Mouse (Mus musculus): ENCODE data around the gene Tbc1d15. TPM values are rescaled to one million over a fixed set of nuclear protein-coding genes. Genes with fewer than 3 reads are reported as not detected.

Tbc1d15 gene
- polyA plus RNA-seq, 1 experiment: 198 TPM

GRCm38 (mm10) chr10:115270612-115271390 is 19.5 kb upstream of the Tbc1d15 start:
- H3K4me1 ChIP-seq (ENCODE audit: control insufficient read depth, insufficient read depth, low read length): peaks cover 1% of the 10 kb centered on the region
- H3K36me3 ChIP-seq (ENCODE audit: control insufficient read depth, insufficient read depth, low read length, poor library complexity, severe bottlenecking): no peaks in the 10 kb centered on the region
- no peak overlapping the region for H3K27ac ChIP-seq (ENCODE audit: insufficient read depth, low read length)
- no peaks in the 10 kb centered on the region for H3K27me3 ChIP-seq (ENCODE audit: control insufficient read depth, insufficient read depth, low read length, poor library complexity, severe bottlenecking)
- no peak for TF ChIP-seq POLR2A (IDR thresholded peaks at IDR 0.05; ENCODE audit: insufficient read depth, low read length)
- no peak for TF ChIP-seq EP300 (IDR thresholded peaks at IDR 0.05; ENCODE audit: insufficient read depth, low read depth, low read length)
- TF ChIP-seq CTCF (IDR thresholded peaks at IDR 0.05; ENCODE audit: low read depth, low read length): no peak
- no peaks in the 10 kb centered on the region for H3K9me3 ChIP-seq (replicated peaks; ENCODE audit: control insufficient read depth, insufficient read depth, low read length, poor library complexity, severe bottlenecking)
- H3K9ac ChIP-seq (ENCODE audit: low read depth, poor library complexity, severe bottlenecking): peak overlapping the region; percentile 51; the same call in 1 of the 2 replicates
- H3K4me3 ChIP-seq (ENCODE audit: low read depth, low read length): peak overlapping the region; percentile 59

- Histone ChIP-seq H3K4me3 (ENCODE audit: low read depth, low read length) (no peak overlapping the region), H3K27me3 (ENCODE audit: control insufficient read depth, insufficient read depth, low read length, poor library complexity, severe bottlenecking) (no peaks in the 10 kb centered on the region)
- no peak for TF ChIP-seq CTCF (IDR thresholded peaks at IDR 0.05; ENCODE audit: low read depth, low read length)
- no peak for TF ChIP-seq POLR2A (IDR thresholded peaks at IDR 0.05; ENCODE audit: insufficient read depth, low read length)
- TF ChIP-seq EP300 (IDR thresholded peaks at IDR 0.05; ENCODE audit: insufficient read depth, low read depth, low read length): no peak
Measured at GRCm38 (mm10) chr10:115262926-115263562, 11.8 kb upstream of the Tbc1d15 start.

GRCm38 (mm10) chr10:115262261-115262660 is 11.0 kb upstream of the Tbc1d15 start:
- H3K4me3 ChIP-seq (ENCODE audit: low read depth, low read length): no peak overlapping the region
- H3K9ac ChIP-seq (ENCODE audit: low read depth, poor library complexity, severe bottlenecking): no peak overlapping the region
- H3K9me3 ChIP-seq (replicated peaks; ENCODE audit: control insufficient read depth, insufficient read depth, low read length, poor library complexity, severe bottlenecking): no peaks in the 10 kb centered on the region
- no peak for TF ChIP-seq CTCF (IDR thresholded peaks at IDR 0.05; ENCODE audit: low read depth, low read length)
- no peak for TF ChIP-seq POLR2A (IDR thresholded peaks at IDR 0.05; ENCODE audit: insufficient read depth, low read length)
- no peak for TF ChIP-seq EP300 (IDR thresholded peaks at IDR 0.05; ENCODE audit: insufficient read depth, low read depth, low read length)
- H3K36me3 ChIP-seq (ENCODE audit: control insufficient read depth, insufficient read depth, low read length, poor library complexity, severe bottlenecking): no peaks in the 10 kb centered on the region
- H3K27ac ChIP-seq (ENCODE audit: insufficient read depth, low read length): no peak overlapping the region
- peaks cover 1% of the 10 kb centered on the region for H3K4me1 ChIP-seq (ENCODE audit: control insufficient read depth, insufficient read depth, low read length)
- no peaks in the 10 kb centered on the region for H3K27me3 ChIP-seq (ENCODE audit: control insufficient read depth, insufficient read depth, low read length, poor library complexity, severe bottlenecking)

More at GRCm38 (mm10) chr10:115262926-115263562, 11.8 kb upstream of the Tbc1d15 start:
- H3K36me3 ChIP-seq (ENCODE audit: control insufficient read depth, insufficient read depth, low read length, poor library complexity, severe bottlenecking): no peaks in the 10 kb centered on the region
- H3K9ac ChIP-seq (ENCODE audit: low read depth, poor library complexity, severe bottlenecking): no peak overlapping the region
- H3K9me3 ChIP-seq (replicated peaks; ENCODE audit: control insufficient read depth, insufficient read depth, low read length, poor library complexity, severe bottlenecking): no peaks in the 10 kb centered on the region
- H3K4me1 ChIP-seq (ENCODE audit: control insufficient read depth, insufficient read depth, low read length): peaks cover 1% of the 10 kb centered on the region
- H3K27ac ChIP-seq (ENCODE audit: insufficient read depth, low read length): no peak overlapping the region

GRCm38 (mm10) chr10:115261428-115261827 is 10.2 kb upstream of the Tbc1d15 start:
- H3K27ac ChIP-seq (ENCODE audit: insufficient read depth, low read length): no peak overlapping the region
- no peak overlapping the region for H3K4me3 ChIP-seq (ENCODE audit: low read depth, low read length)

GRCm38 (mm10) chr10:115256162-115256561 is 4.9 kb upstream of the Tbc1d15 start:
- H3K27me3 ChIP-seq (ENCODE audit: control insufficient read depth, insufficient read depth, low read length, poor library complexity, severe bottlenecking): no peaks in the 10 kb centered on the region
- no peaks in the 10 kb centered on the region for H3K9me3 ChIP-seq (replicated peaks; ENCODE audit: control insufficient read depth, insufficient read depth, low read length, poor library complexity, severe bottlenecking)
- TF ChIP-seq CTCF (IDR thresholded peaks at IDR 0.05; ENCODE audit: low read depth, low read length) (no peak), POLR2A (IDR thresholded peaks at IDR 0.05; ENCODE audit: insufficient read depth, low read length) (no peak), EP300 (IDR thresholded peaks at IDR 0.05; ENCODE audit: insufficient read depth, low read depth, low read length) (no peak)
- H3K9ac ChIP-seq (ENCODE audit: low read depth, poor library complexity, severe bottlenecking): no peak overlapping the region
- no peaks in the 10 kb centered on the region for H3K4me1 ChIP-seq (ENCODE audit: control insufficient read depth, insufficient read depth, low read length)
- no peak overlapping the region for H3K4me3 ChIP-seq (ENCODE audit: low read depth, low read length)
- H3K36me3 ChIP-seq (ENCODE audit: control insufficient read depth, insufficient read depth, low read length, poor library complexity, severe bottlenecking): no peaks in the 10 kb centered on the region
- no peak overlapping the region for H3K27ac ChIP-seq (ENCODE audit: insufficient read depth, low read length)

More at GRCm38 (mm10) chr10:115261428-115261827, 10.2 kb upstream of the Tbc1d15 start:
- no peaks in the 10 kb centered on the region for H3K27me3 ChIP-seq (ENCODE audit: control insufficient read depth, insufficient read depth, low read length, poor library complexity, severe bottlenecking)
- no peaks in the 10 kb centered on the region for H3K9me3 ChIP-seq (replicated peaks; ENCODE audit: control insufficient read depth, insufficient read depth, low read length, poor library complexity, severe bottlenecking)
- no peak overlapping the region for H3K9ac ChIP-seq (ENCODE audit: low read depth, poor library complexity, severe bottlenecking)
- H3K36me3 ChIP-seq (ENCODE audit: control insufficient read depth, insufficient read depth, low read length, poor library complexity, severe bottlenecking): no peaks in the 10 kb centered on the region
- peaks cover 1% of the 10 kb centered on the region for H3K4me1 ChIP-seq (ENCODE audit: control insufficient read depth, insufficient read depth, low read length)
- TF ChIP-seq EP300 (IDR thresholded peaks at IDR 0.05; ENCODE audit: insufficient read depth, low read depth, low read length): no peak
- TF ChIP-seq CTCF (IDR thresholded peaks at IDR 0.05; ENCODE audit: low read depth, low read length): no peak
- TF ChIP-seq POLR2A (IDR thresholded peaks at IDR 0.05; ENCODE audit: insufficient read depth, low read length): no peak

GRCm38 (mm10) chr10:115253521-115253920 is 2.3 kb upstream of the Tbc1d15 start:
- TF ChIP-seq EP300 (IDR thresholded peaks at IDR 0.05; ENCODE audit: insufficient read depth, low read depth, low read length) (no peak), CTCF (IDR thresholded peaks at IDR 0.05; ENCODE audit: low read depth, low read length) (no peak), POLR2A (IDR thresholded peaks at IDR 0.05; ENCODE audit: insufficient read depth, low read length) (no peak)
- no peaks in the 10 kb centered on the region for H3K9me3 ChIP-seq (replicated peaks; ENCODE audit: control insufficient read depth, insufficient read depth, low read length, poor library complexity, severe bottlenecking)
- no peak overlapping the region for H3K4me3 ChIP-seq (ENCODE audit: low read depth, low read length)
- peaks cover 1% of the 10 kb centered on the region for H3K4me1 ChIP-seq (ENCODE audit: control insufficient read depth, insufficient read depth, low read length)
- H3K36me3 ChIP-seq (ENCODE audit: control insufficient read depth, insufficient read depth, low read length, poor library complexity, severe bottlenecking): no peaks in the 10 kb centered on the region
- H3K27ac ChIP-seq (ENCODE audit: insufficient read depth, low read length): no peak overlapping the region
- H3K27me3 ChIP-seq (ENCODE audit: control insufficient read depth, insufficient read depth, low read length, poor library complexity, severe bottlenecking): no peaks in the 10 kb centered on the region
- no peak overlapping the region for H3K9ac ChIP-seq (ENCODE audit: low read depth, poor library complexity, severe bottlenecking)

All from ES-Bruce4 (cell line).